Mouse (Mus musculus) embryonic fibroblast, embryonic 13.5 days (primary cell): ENCODE measurements at regions not wholly inside any gene's neighbourhood (a gene's known extent, or its start where the extent isn't known, plus 50 kb on each side); places are given as distances from the start of the nearest gene placed in this dataset.

Experiments used
- CTCF ChIP-seq: IDR thresholded peaks from 2 replicates; pipeline ENCODE4 v1.5.1; 2011; ENCODE audit warnings: mild to moderate bottlenecking, control low read depth, low read length, moderate library complexity, borderline replicate concordance; ENCODE audit not compliant: insufficient read depth
- POLR2A ChIP-seq: IDR thresholded peaks from 2 replicates; pipeline ENCODE4 v1.6.1; 2011; ENCODE audit warnings: low read depth, mild to moderate bottlenecking, control low read depth, low read length, moderate library complexity

DNA sequence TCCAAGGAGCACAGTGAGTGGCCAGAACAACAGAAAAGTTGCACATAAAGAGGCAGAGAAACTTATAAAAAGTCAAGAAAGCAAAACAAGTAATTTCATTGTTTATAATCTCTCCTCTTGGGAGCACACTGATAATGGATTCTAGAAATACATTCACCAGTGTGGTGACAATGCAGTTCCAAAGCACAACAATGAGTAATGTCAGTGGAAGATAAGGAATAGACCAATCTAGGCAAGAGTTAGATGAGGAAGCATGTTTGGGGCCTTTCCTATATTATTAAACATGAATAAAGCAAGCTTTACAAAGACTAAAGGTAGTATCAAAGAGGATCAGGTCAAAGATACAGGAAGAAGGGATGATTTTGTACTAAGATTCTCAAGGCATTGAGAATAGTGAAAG, 408.9 kb upstream of the N6amt1 start:
- TF ChIP-seq POLR2A: no peak
- no peak for TF ChIP-seq CTCF
